Mouse (Mus musculus) megakaryocyte, embryonic 14.5 days (primary cell): Measurements from ENCODE around the gene Vps45.

Experiments used
- FLI1 ChIP-seq: IDR thresholded peaks from 2 replicates; pipeline ENCODE4 v1.6.1; 2012; ENCODE audit warnings: low read length, inconsistent platforms, mixed read lengths
- GATA1 ChIP-seq: IDR thresholded peaks from 3 replicates; pipeline ENCODE4 v1.6.1; 2012; ENCODE audit warnings: mixed read lengths, low read length, inconsistent platforms, borderline replicate concordance

- TF ChIP-seq GATA1: no peak
- TF ChIP-seq FLI1: no peak
Measured at GRCm38 (mm10) chr3:96066741-96067140, 8.5 kb upstream of the Vps45 start.
